Mouse (Mus musculus): Measurements from ENCODE around the gene Cdkl5. TPM values are rescaled to one million over a fixed set of nuclear protein-coding genes. Genes with fewer than 3 reads are reported as not detected.

The Cdkl5 gene
- total RNA-seq, 2 experiments from 2014 or later = 86.2 to 94.6 TPM

GRCm38 (mm10) chrX:160750808-160751207 is 243.7 kb downstream of the Cdkl5 start:
- no peak for DNase-seq
- intact Hi-C loops (cut with DNase I) = no loop called here

- intact Hi-C loops (cut with DNase I) = no loop called here
- no peak for DNase-seq
Observed at GRCm38 (mm10) chrX:160748653-160749052, 245.9 kb downstream of the Cdkl5 start.

- no peak for DNase-seq
- intact Hi-C loops (cut with DNase I) = no loop called here
Observed at GRCm38 (mm10) chrX:160745399-160745798, 249.1 kb downstream of the Cdkl5 start.

GRCm38 (mm10) chrX:160735650-160736049 is 258.9 kb downstream of the Cdkl5 start, which contains the start of gene Ppef1:
Ppef1 (minus strand) TSS chrX:160735765.
- intact Hi-C loops (cut with DNase I) = loop anchor here (2.0 kb wide), 1 partner anchor 27 kb away; no protein-coding TSS in a partner anchor
- DNase-seq = no peak

Other genes with a start within 250 kb of the Cdkl5 start
- under 1 TPM in 1 of 2 experiments, not detected in 1; 0.08 TPM for gene Rs1, start 226.7 kb downstream of the Cdkl5 start, total RNA-seq (2021)
- gene Gja6, start 87.7 kb downstream of the Cdkl5 start, total RNA-seq (2021) = 1 to 10 TPM; 1.9 to 2.0 TPM
- gene Scml2, start 122.5 kb upstream of the Cdkl5 start, total RNA-seq (2021) = 1 to 10 TPM; 4.8 to 7.2 TPM

All from left cerebral cortex, postnatal 4 days (tissue).